Mouse (Mus musculus): ENCODE results near the gene Nfib. TPM values are rescaled to one million over a fixed set of nuclear protein-coding genes. Genes with fewer than 3 reads are reported as not detected.

The Nfib gene
- polyA plus RNA-seq, 1 experiment = 3.9 TPM

DNA sequence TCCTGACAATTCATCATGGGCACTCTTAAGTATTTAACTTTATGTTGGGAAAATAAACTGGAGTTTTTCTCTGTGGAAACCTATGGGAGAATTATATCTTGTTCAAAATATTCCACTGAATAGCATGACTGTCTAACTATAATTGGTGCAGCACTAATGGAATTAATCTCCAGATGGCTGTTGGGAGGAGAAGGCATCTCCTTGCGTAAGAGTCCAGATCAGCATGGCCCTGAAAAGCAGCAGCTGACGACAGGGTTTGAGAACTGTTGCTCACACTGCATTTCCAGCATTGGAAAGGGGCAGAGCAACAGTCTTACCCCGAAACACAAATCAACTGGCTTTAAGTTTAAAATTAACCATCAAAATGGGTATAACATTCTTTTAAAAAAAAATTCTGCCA is 380.6 kb downstream of the Nfib start:
- Histone ChIP-seq H3K4me1 (replicated peaks; ENCODE audit: control insufficient read depth, insufficient read depth, low read length) (no peaks in the 10 kb centered on the region), H3K27me3 (ENCODE audit: control insufficient read depth, insufficient read depth, low read length) (no peaks in the 10 kb centered on the region), H3K27ac (ENCODE audit: control insufficient read depth, insufficient read depth, low read length) (no peak overlapping the region), H3K36me3 (ENCODE audit: control insufficient read depth, insufficient read depth, low read length) (no peaks in the 10 kb centered on the region), H3K4me3 (ENCODE audit: control insufficient read depth, insufficient read depth, low read length) (no peak overlapping the region)
- TF ChIP-seq POLR2A (IDR thresholded peaks at IDR 0.05; ENCODE audit: control insufficient read depth, extremely low read depth, insufficient read depth, low read length, poor library complexity) = no peak
- TF ChIP-seq CTCF (IDR thresholded peaks at IDR 0.05; ENCODE audit: borderline replicate concordance, control insufficient read depth, extremely low read depth, insufficient read depth, low read length, poor library complexity) = no peak
- 95% methylated on average over 3 of the region's 3 CpGs for WGBS
- DNase-seq = no peak

GRCm38 (mm10) chr4:82321008-82321407 is 384.5 kb downstream of the Nfib start:
- Histone ChIP-seq H3K27ac (ENCODE audit: control insufficient read depth, insufficient read depth, low read length) (no peak overlapping the region), H3K4me3 (ENCODE audit: control insufficient read depth, insufficient read depth, low read length) (no peak overlapping the region), H3K27me3 (ENCODE audit: control insufficient read depth, insufficient read depth, low read length) (no peaks in the 10 kb centered on the region), H3K4me1 (replicated peaks; ENCODE audit: control insufficient read depth, insufficient read depth, low read length) (no peaks in the 10 kb centered on the region), H3K36me3 (ENCODE audit: control insufficient read depth, insufficient read depth, low read length) (no peaks in the 10 kb centered on the region)
- WGBS = 51% methylated on average over 4 of the region's 4 CpGs
- no peak for TF ChIP-seq POLR2A (IDR thresholded peaks at IDR 0.05; ENCODE audit: control insufficient read depth, extremely low read depth, insufficient read depth, low read length, poor library complexity)
- TF ChIP-seq CTCF (IDR thresholded peaks at IDR 0.05; ENCODE audit: borderline replicate concordance, control insufficient read depth, extremely low read depth, insufficient read depth, low read length, poor library complexity) = no peak
- no peak for DNase-seq

- H3K36me3 ChIP-seq (ENCODE audit: control insufficient read depth, insufficient read depth, low read length) = no peaks in the 10 kb centered on the region
- no peak for DNase-seq
- no peaks in the 10 kb centered on the region for H3K4me1 ChIP-seq (replicated peaks; ENCODE audit: control insufficient read depth, insufficient read depth, low read length)
- TF ChIP-seq POLR2A (IDR thresholded peaks at IDR 0.05; ENCODE audit: control insufficient read depth, extremely low read depth, insufficient read depth, low read length, poor library complexity) (no peak), CTCF (IDR thresholded peaks at IDR 0.05; ENCODE audit: borderline replicate concordance, control insufficient read depth, extremely low read depth, insufficient read depth, low read length, poor library complexity) (no peak)
- no peak overlapping the region for H3K27ac ChIP-seq (ENCODE audit: control insufficient read depth, insufficient read depth, low read length)
- H3K4me3 ChIP-seq (ENCODE audit: control insufficient read depth, insufficient read depth, low read length) = no peak overlapping the region
- H3K27me3 ChIP-seq (ENCODE audit: control insufficient read depth, insufficient read depth, low read length) = no peaks in the 10 kb centered on the region
- 95% methylated on average over 7 of the region's 7 CpGs for WGBS
Measured at GRCm38 (mm10) chr4:82319388-82319787, 386.2 kb downstream of the Nfib start.

- Histone ChIP-seq H3K4me1 (replicated peaks; ENCODE audit: control insufficient read depth, insufficient read depth, low read length) (no peaks in the 10 kb centered on the region), H3K4me3 (ENCODE audit: control insufficient read depth, insufficient read depth, low read length) (no peak overlapping the region), H3K27me3 (ENCODE audit: control insufficient read depth, insufficient read depth, low read length) (no peaks in the 10 kb centered on the region), H3K36me3 (ENCODE audit: control insufficient read depth, insufficient read depth, low read length) (no peaks in the 10 kb centered on the region), H3K27ac (ENCODE audit: control insufficient read depth, insufficient read depth, low read length) (no peak overlapping the region)
- DNase-seq = no peak
- WGBS = 41% methylated on average over 6 of the region's 6 CpGs
- TF ChIP-seq CTCF (IDR thresholded peaks at IDR 0.05; ENCODE audit: borderline replicate concordance, control insufficient read depth, extremely low read depth, insufficient read depth, low read length, poor library complexity) = no peak
- no peak for TF ChIP-seq POLR2A (IDR thresholded peaks at IDR 0.05; ENCODE audit: control insufficient read depth, extremely low read depth, insufficient read depth, low read length, poor library complexity)
Measured at GRCm38 (mm10) chr4:82316168-82316567, 389.4 kb downstream of the Nfib start.

DNA sequence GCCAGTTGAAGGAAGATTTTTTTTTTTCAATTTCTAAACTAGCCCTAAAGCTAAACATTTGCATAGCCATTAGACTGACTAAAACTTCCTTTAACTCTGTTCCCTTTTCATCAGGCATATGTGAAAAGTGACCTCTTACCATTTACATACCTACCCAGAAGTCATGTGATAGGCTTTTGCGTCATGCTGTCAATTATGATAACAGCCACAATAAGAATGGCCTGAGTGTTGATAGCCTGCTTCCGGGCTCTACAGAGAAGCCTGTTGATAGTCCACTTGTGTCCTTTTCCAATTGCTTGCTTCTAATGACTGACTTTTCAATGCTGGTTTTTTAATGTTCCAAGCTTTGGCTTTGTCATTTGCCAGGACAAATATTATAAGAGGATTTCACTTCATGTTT is 389.8 kb downstream of the Nfib start:
- 86% methylated on average over 2 of the region's 2 CpGs for WGBS
- Histone ChIP-seq H3K36me3 (ENCODE audit: control insufficient read depth, insufficient read depth, low read length) (no peaks in the 10 kb centered on the region), H3K27ac (ENCODE audit: control insufficient read depth, insufficient read depth, low read length) (no peak overlapping the region), H3K4me3 (ENCODE audit: control insufficient read depth, insufficient read depth, low read length) (no peak overlapping the region), H3K4me1 (replicated peaks; ENCODE audit: control insufficient read depth, insufficient read depth, low read length) (no peaks in the 10 kb centered on the region), H3K27me3 (ENCODE audit: control insufficient read depth, insufficient read depth, low read length) (no peaks in the 10 kb centered on the region)
- DNase-seq = no peak
- TF ChIP-seq CTCF (IDR thresholded peaks at IDR 0.05; ENCODE audit: borderline replicate concordance, control insufficient read depth, extremely low read depth, insufficient read depth, low read length, poor library complexity) (no peak), POLR2A (IDR thresholded peaks at IDR 0.05; ENCODE audit: control insufficient read depth, extremely low read depth, insufficient read depth, low read length, poor library complexity) (no peak)

DNA sequence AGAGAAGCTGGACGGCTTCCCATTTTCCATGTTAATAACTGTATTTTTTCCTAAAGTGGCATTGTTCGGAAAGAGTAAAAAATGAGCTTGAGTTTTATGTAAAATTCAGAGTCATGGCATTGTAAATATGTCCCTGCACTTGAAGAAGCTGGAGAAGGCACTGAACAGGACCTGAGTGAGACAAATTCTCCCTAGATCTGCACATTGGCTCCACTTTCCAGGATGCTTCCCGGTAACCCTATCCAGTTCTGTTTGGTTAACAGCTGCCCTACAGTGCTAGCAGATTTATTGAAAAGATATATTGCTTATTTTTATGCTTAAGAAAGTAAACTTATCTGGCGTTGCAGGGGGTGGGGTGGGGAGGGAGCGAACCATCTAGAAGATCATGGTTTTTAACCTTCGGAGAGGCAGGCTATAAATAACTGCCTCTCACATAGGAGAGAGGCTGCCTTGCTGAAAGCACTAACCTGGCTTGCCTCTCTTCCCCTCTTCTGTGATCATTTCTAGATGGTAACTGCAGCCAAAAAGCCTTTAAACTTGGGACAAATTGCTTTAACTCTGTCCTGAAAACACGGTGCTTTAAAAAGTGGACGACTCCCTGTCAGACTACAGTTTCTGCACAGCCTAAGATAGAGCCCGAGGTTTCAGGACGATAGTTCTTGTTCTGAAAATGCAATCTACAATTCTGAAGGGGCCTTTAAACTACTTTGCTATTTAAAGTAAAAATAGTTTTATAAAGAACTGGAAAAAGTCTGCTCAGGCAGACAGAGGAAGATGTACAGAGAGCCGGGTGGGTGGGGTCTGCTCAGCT is 394.4 kb downstream of the Nfib start:
- no peaks in the 10 kb centered on the region for H3K4me1 ChIP-seq (replicated peaks; ENCODE audit: control insufficient read depth, insufficient read depth, low read length)
- WGBS = 79% methylated on average over 11 of the region's 11 CpGs
- no peak for DNase-seq
- H3K27me3 ChIP-seq (ENCODE audit: control insufficient read depth, insufficient read depth, low read length) = no peaks in the 10 kb centered on the region
- no peaks in the 10 kb centered on the region for H3K36me3 ChIP-seq (ENCODE audit: control insufficient read depth, insufficient read depth, low read length)
- no peak overlapping the region for H3K4me3 ChIP-seq (ENCODE audit: control insufficient read depth, insufficient read depth, low read length)
- no peak overlapping the region for H3K27ac ChIP-seq (ENCODE audit: control insufficient read depth, insufficient read depth, low read length)
- TF ChIP-seq CTCF (IDR thresholded peaks at IDR 0.05; ENCODE audit: borderline replicate concordance, control insufficient read depth, extremely low read depth, insufficient read depth, low read length, poor library complexity) = no peak
- TF ChIP-seq POLR2A (IDR thresholded peaks at IDR 0.05; ENCODE audit: control insufficient read depth, extremely low read depth, insufficient read depth, low read length, poor library complexity) = no peak

Data from thymus, adult 2 months (tissue).